Mouse (Mus musculus) c-Kit-positive CD71-positive TER-119-positive erythroid progenitor cells, embryonic 14.5 days (primary cell): ENCODE measurements around the gene Acp7.
A peak's percentile ranks its signal among the peaks of the same experiment; 100 is the strongest.

Source experiments
- DNase-seq: peaks from one replicate; pipeline ENCODE4 v3.0.0-alpha.2; 2013; ENCODE audit warnings: low spot score

Acp7 gene

GRCm38 (mm10) chr7:28601029-28601428, 30.1 kb downstream of the Acp7 start:
- peak; percentile 69 for DNase-seq

GRCm38 (mm10) chr7:28598951-28599350, 32.2 kb downstream of the Acp7 start:
- no peak for DNase-seq

GRCm38 (mm10) chr7:28597642-28598446, 33.3 kb downstream of the Acp7 start, which contains the start of the genes Samd4b and Pak4:
Gene Samd4b, minus strand, starts transcription at chr7:28598144.
Gene Pak4, minus strand, starts transcription at chr7:28598185.
- DNase-seq = peak; percentile 97

- no peak for DNase-seq
Measured at GRCm38 (mm10) chr7:28597277-28597570, 33.9 kb downstream of the Acp7 start.

GRCm38 (mm10) chr7:28596436-28597276, 34.5 kb downstream of the Acp7 start:
- DNase-seq = peak; percentile 94

- DNase-seq = no peak
Measured at GRCm38 (mm10) chr7:28595751-28596435, 35.2 kb downstream of the Acp7 start.

GRCm38 (mm10) chr7:28593206-28594111, 37.7 kb downstream of the Acp7 start:
- no peak for DNase-seq

GRCm38 (mm10) chr7:28591862-28592261, 39.3 kb downstream of the Acp7 start:
- no peak for DNase-seq

- no peak for DNase-seq
Measured at GRCm38 (mm10) chr7:28587644-28588043, 43.5 kb downstream of the Acp7 start.

- DNase-seq = no peak
Measured at GRCm38 (mm10) chr7:28586663-28587411, 44.3 kb downstream of the Acp7 start.

GRCm38 (mm10) chr7:28585001-28585400, 46.1 kb downstream of the Acp7 start:
- DNase-seq = no peak

GRCm38 (mm10) chr7:28584468-28584867, 46.7 kb downstream of the Acp7 start:
- DNase-seq = peak; percentile 51

GRCm38 (mm10) chr7:28583570-28584344, 47.4 kb downstream of the Acp7 start:
- peak; percentile 63 for DNase-seq

GRCm38 (mm10) chr7:28582841-28583240, 48.3 kb downstream of the Acp7 start:
- DNase-seq = peak; percentile 50

- DNase-seq = peak; percentile 80
Measured at GRCm38 (mm10) chr7:28581721-28582120, 49.4 kb downstream of the Acp7 start.

- DNase-seq = no peak
Measured at GRCm38 (mm10) chr7:28579826-28580225, 51.3 kb downstream of the Acp7 start.

GRCm38 (mm10) chr7:28578543-28579053, 52.5 kb downstream of the Acp7 start:
- no peak for DNase-seq

GRCm38 (mm10) chr7:28577826-28578542, 53.1 kb downstream of the Acp7 start:
- no peak for DNase-seq
